Mouse (Mus musculus): ENCODE data around the gene Atg4a-ps. TPM values are rescaled to one million over a fixed set of nuclear protein-coding genes. Genes with fewer than 3 reads are reported as not detected.

Atg4a-ps gene
- polyA plus RNA-seq, 2 experiments from 2014 or later: 1.7 to 3.1 TPM

GRCm38 (mm10) chr3:103626481-103626880, 19.4 kb downstream of the Atg4a-ps start:
- ATAC-seq: no peak

- ATAC-seq: no peak
These were observed 20.7 kb downstream of the Atg4a-ps start for GRCm38 (mm10) chr3:103625169-103625568.

- ATAC-seq: no peak
These were observed 21.2 kb downstream of the Atg4a-ps start for GRCm38 (mm10) chr3:103624591-103625051.

GRCm38 (mm10) chr3:103623893-103624470, 21.9 kb downstream of the Atg4a-ps start:
- no peak for ATAC-seq

- no peak for ATAC-seq
These were observed 25.8 kb downstream of the Atg4a-ps start for GRCm38 (mm10) chr3:103620101-103620500.

GRCm38 (mm10) chr3:103616981-103617380, 28.9 kb downstream of the Atg4a-ps start:
- no peak for ATAC-seq

GRCm38 (mm10) chr3:103615621-103616020, 30.2 kb downstream of the Atg4a-ps start:
- no peak for ATAC-seq

- no peak for ATAC-seq
These were observed 33.1 kb downstream of the Atg4a-ps start for GRCm38 (mm10) chr3:103612636-103613355.

- no peak for ATAC-seq
These were observed 35.6 kb downstream of the Atg4a-ps start for GRCm38 (mm10) chr3:103610231-103610630.

- no peak for ATAC-seq
These were observed 38.9 kb downstream of the Atg4a-ps start for GRCm38 (mm10) chr3:103606660-103607595.

- ATAC-seq: no peak
These were observed 39.7 kb downstream of the Atg4a-ps start for GRCm38 (mm10) chr3:103606045-103606597.

- no peak for ATAC-seq
These were observed 44.3 kb downstream of the Atg4a-ps start for GRCm38 (mm10) chr3:103601561-103601960.

- no peak for ATAC-seq
These were observed 44.9 kb downstream of the Atg4a-ps start for GRCm38 (mm10) chr3:103601011-103601410.

GRCm38 (mm10) chr3:103597586-103597985, 48.3 kb downstream of the Atg4a-ps start:
- ATAC-seq: no peak

- no peak for ATAC-seq
These were observed 50.5 kb downstream of the Atg4a-ps start for GRCm38 (mm10) chr3:103595271-103595810.

Other genes with a start within 250 kb of the Atg4a-ps start
- gene Syt6, start 70.8 kb downstream of the Atg4a-ps start, polyA plus RNA-seq (2017; shearing (Covaris generic)): not detected
- under 1 TPM; 0.11 to 0.82 TPM for gene Olfml3, start 91.9 kb upstream of the Atg4a-ps start, polyA plus RNA-seq (2017; shearing (Covaris generic))
- gene Gm10964, start 93.3 kb upstream of the Atg4a-ps start, polyA plus RNA-seq (2017; shearing (Covaris generic)): not detected
- 10 to 100 TPM; 27.5 to 58.6 TPM for gene Hipk1, start 145.5 kb upstream of the Atg4a-ps start, polyA plus RNA-seq (2017; shearing (Covaris generic))
- gene Dclre1b, start 163.4 kb upstream of the Atg4a-ps start, polyA plus RNA-seq (2017; shearing (Covaris generic)): 10 to 100 TPM; 18.4 to 30.4 TPM
- gene Ap4b1, start 163.5 kb upstream of the Atg4a-ps start, polyA plus RNA-seq (2017; shearing (Covaris generic)): 10 to 100 TPM; 10.8 to 18.3 TPM
- gene Gm43064, start 163.5 kb upstream of the Atg4a-ps start, polyA plus RNA-seq (2017; shearing (Covaris generic)): under 1 TPM in 1 of 2 experiments, not detected in 1; 0.36 TPM
- 1 to 10 TPM; 3.1 to 7.9 TPM for gene Bcl2l15, start 186.5 kb upstream of the Atg4a-ps start, polyA plus RNA-seq (2017; shearing (Covaris generic))
- 100 to 1,000 TPM; 302 to 352 TPM for gene Ptpn22, start 213.7 kb upstream of the Atg4a-ps start, polyA plus RNA-seq (2017; shearing (Covaris generic))

Measured in activated CD4-positive, CD25-positive, alpha-beta regulatory T cell, adult 4 months (primary cell).